Mouse (Mus musculus): ENCODE results near the gene Slc12a4.

Gene Slc12a4

GRCm38 (mm10) chr8:105971019-105971720, 5.3 kb upstream of the Slc12a4 start:
- in situ Hi-C loops (cut with MboI, MseI), result no loop called here

GRCm38 (mm10) chr8:105969367-105969766, 3.5 kb upstream of the Slc12a4 start:
- in situ Hi-C loops (cut with MboI, MseI), result no loop called here

- in situ Hi-C loops (cut with MboI, MseI), result no loop called here
These were observed 905 bp upstream of the Slc12a4 start for GRCm38 (mm10) chr8:105966692-105967311.

- in situ Hi-C loops (cut with MboI, MseI), result no loop called here
These were observed 512 bp downstream of the Slc12a4 start for GRCm38 (mm10) chr8:105965266-105965904.

GRCm38 (mm10) chr8:105964506-105965265, 1.2 kb downstream of the Slc12a4 start:
- in situ Hi-C loops (cut with MboI, MseI), result no loop called here

GRCm38 (mm10) chr8:105961536-105961935, 4.4 kb downstream of the Slc12a4 start:
- in situ Hi-C loops (cut with MboI, MseI), result no loop called here

- in situ Hi-C loops (cut with MboI, MseI), result no loop called here
These were observed 4.8 kb downstream of the Slc12a4 start for GRCm38 (mm10) chr8:105961101-105961500.

GRCm38 (mm10) chr8:105959350-105959749, 6.5 kb downstream of the Slc12a4 start:
- in situ Hi-C loops (cut with MboI, MseI), result no loop called here

- in situ Hi-C loops (cut with MboI, MseI), result no loop called here
These were observed 8.1 kb downstream of the Slc12a4 start for GRCm38 (mm10) chr8:105957813-105958212.

- in situ Hi-C loops (cut with MboI, MseI), result no loop called here
These were observed 9.3 kb downstream of the Slc12a4 start for GRCm38 (mm10) chr8:105956556-105956955.

- in situ Hi-C loops (cut with MboI, MseI), result no loop called here
These were observed 14.7 kb downstream of the Slc12a4 start for GRCm38 (mm10) chr8:105951057-105951659.

GRCm38 (mm10) chr8:105949350-105949749, 16.5 kb downstream of the Slc12a4 start:
- in situ Hi-C loops (cut with MboI, MseI), result no loop called here

- in situ Hi-C loops (cut with MboI, MseI), result no loop called here
These were observed 22.6 kb downstream of the Slc12a4 start, which contains the start of gene Lcat for GRCm38 (mm10) chr8:105943321-105943739. Gene Lcat, minus strand, starts transcription at chr8:105943382.

GRCm38 (mm10) chr8:105942542-105942941, 23.4 kb downstream of the Slc12a4 start:
- in situ Hi-C loops (cut with MboI, MseI), result no loop called here

GRCm38 (mm10) chr8:105942026-105942425, 23.9 kb downstream of the Slc12a4 start:
- in situ Hi-C loops (cut with MboI, MseI), result no loop called here

- in situ Hi-C loops (cut with MboI, MseI), result no loop called here
These were observed 27.6 kb downstream of the Slc12a4 start, which contains the start of gene Psmb10 for GRCm38 (mm10) chr8:105938306-105938669. Gene Psmb10, minus strand, starts transcription at chr8:105938444.

GRCm38 (mm10) chr8:105937496-105938305, 28.2 kb downstream of the Slc12a4 start:
- in situ Hi-C loops (cut with MboI, MseI), result no loop called here

GRCm38 (mm10) chr8:105936866-105937475, 28.9 kb downstream of the Slc12a4 start:
- in situ Hi-C loops (cut with MboI, MseI), result no loop called here

- in situ Hi-C loops (cut with MboI, MseI), result no loop called here
These were observed 29.9 kb downstream of the Slc12a4 start for GRCm38 (mm10) chr8:105935863-105936603.

GRCm38 (mm10) chr8:105935105-105935504, 30.8 kb downstream of the Slc12a4 start:
- in situ Hi-C loops (cut with MboI, MseI), result no loop called here

All from T-helper 1 cell (primary cell).